In genomic region chr11:86257460-86258076, GRCm38 (mm10) we compare ENCODE assay signal across 8 mouse cellular contexts. TPM values are rescaled to one million over a fixed set of nuclear protein-coding genes. Genes with fewer than 3 reads are reported as not detected.
DNase-seq lines count a peak whose midpoint lies in the region; ATAC-seq and TF ChIP-seq lines count a peak whose summit lies in the region.

Ints2 (minus strand) TSS chr11:86257575.

- H3K4me1 ChIP-seq in heart, embryonic 12.5 days (replicated peaks): peaks cover 9% of the 10 kb centered on the region
- H3K4me1 ChIP-seq in kidney, postnatal 0 days (replicated peaks; ENCODE audit: insufficient read depth, low read length): no peaks in the 10 kb centered on the region
- peaks cover 9% of the 10 kb centered on the region for H3K4me1 ChIP-seq in liver, embryonic 11.5 days (replicated peaks; ENCODE audit: control insufficient read depth, insufficient read depth, low read length)
- H3K4me1 ChIP-seq in stomach, embryonic 14.5 days (ENCODE audit: control insufficient read depth, insufficient read depth, low read length): peaks cover 4% of the 10 kb centered on the region; the same call in 1 of the 2 replicates

- ATAC-seq in erythroid progenitor cell, adult 5-6 weeks (replicated peaks; ENCODE audit: low FRiP score, poor library complexity, severe bottlenecking): peak; percentile 96
- peak; percentile 90 for ATAC-seq in heart, embryonic 12.5 days (ENCODE audit: insufficient number of reproducible peaks, low FRiP score)
- ATAC-seq in kidney, postnatal 0 days (replicated peaks; ENCODE audit: low FRiP score, low read depth): peak; percentile 91
- ATAC-seq in liver, embryonic 11.5 days (replicated peaks; ENCODE audit: low FRiP score): peak; percentile 87
- ATAC-seq in stomach, embryonic 14.5 days (ENCODE audit: insufficient number of reproducible peaks, insufficient read depth, low FRiP score, low read depth): peak; percentile 93

- WGBS in heart, embryonic 12.5 days: 7% methylated on average over 32 of the region's 32 CpGs
- WGBS in kidney, postnatal 0 days: 6% methylated on average over 32 of the region's 32 CpGs
- WGBS in liver, embryonic 11.5 days: 5% methylated on average over 32 of the region's 32 CpGs
- 7% methylated on average over 32 of the region's 32 CpGs for WGBS in stomach, embryonic 14.5 days

- H3K27ac ChIP-seq in heart, embryonic 12.5 days (ENCODE audit: poor library complexity, severe bottlenecking): peak within 1 kb of the TSS; percentile 75
- peak within 1 kb of the TSS; percentile 75 for H3K27ac ChIP-seq in kidney, postnatal 0 days
- peak within 1 kb of the TSS; percentile 59; the same call in 1 of the 2 replicates for H3K27ac ChIP-seq in liver, embryonic 11.5 days (ENCODE audit: low read depth, low read length)
- peak within 1 kb of the TSS; percentile 52 for H3K27ac ChIP-seq in stomach, embryonic 14.5 days (ENCODE audit: low read length)

- peak within 1 kb of the TSS; percentile 80 for H3K4me2 ChIP-seq in heart, embryonic 12.5 days
- peak within 1 kb of the TSS; percentile 74 for H3K4me2 ChIP-seq in kidney, postnatal 0 days (ENCODE audit: low read length)
- peak within 1 kb of the TSS; percentile 63 for H3K4me2 ChIP-seq in liver, embryonic 11.5 days
- peak within 1 kb of the TSS; percentile 81 for H3K4me2 ChIP-seq in stomach, embryonic 14.5 days (replicated peaks; ENCODE audit: low read depth, low read length)

- H3K36me3 ChIP-seq in heart, embryonic 12.5 days: peaks cover 8% of the 10 kb centered on the region
- H3K36me3 ChIP-seq in kidney, postnatal 0 days (ENCODE audit: insufficient read depth, low read length): no peaks in the 10 kb centered on the region
- no peaks in the 10 kb centered on the region; the same call in 1 of the 2 replicates for H3K36me3 ChIP-seq in liver, embryonic 11.5 days (ENCODE audit: control insufficient read depth, insufficient read depth, low read length)
- peaks cover 7% of the 10 kb centered on the region; the same call in 1 of the 2 replicates for H3K36me3 ChIP-seq in stomach, embryonic 14.5 days (ENCODE audit: control insufficient read depth, insufficient read depth, low read length)

- H3K27me3 ChIP-seq in heart, embryonic 12.5 days (replicated peaks): no peaks in the 10 kb centered on the region
- no peaks in the 10 kb centered on the region for H3K27me3 ChIP-seq in kidney, postnatal 0 days (ENCODE audit: insufficient read depth, low read length)
- no peaks in the 10 kb centered on the region for H3K27me3 ChIP-seq in liver, embryonic 11.5 days (replicated peaks; ENCODE audit: control insufficient read depth, insufficient read depth, low read length)
- H3K27me3 ChIP-seq in stomach, embryonic 14.5 days (ENCODE audit: control insufficient read depth, insufficient read depth, low read length): no peaks in the 10 kb centered on the region

- TF ChIP-seq CTCF in kidney, postnatal 0 days (IDR thresholded peaks at IDR 0.05; ENCODE audit: low read depth): no peak

- H3K9me3 ChIP-seq in heart, embryonic 12.5 days (replicated peaks): no peaks in the 10 kb centered on the region
- no peaks in the 10 kb centered on the region for H3K9me3 ChIP-seq in kidney, postnatal 0 days (replicated peaks; ENCODE audit: low read length)
- H3K9me3 ChIP-seq in liver, embryonic 11.5 days (ENCODE audit: control insufficient read depth, low read length): no peaks in the 10 kb centered on the region
- no peaks in the 10 kb centered on the region for H3K9me3 ChIP-seq in stomach, embryonic 14.5 days (ENCODE audit: control insufficient read depth, low read depth, low read length)

- peak within 1 kb of the TSS; percentile 95 for H3K9ac ChIP-seq in heart, embryonic 12.5 days
- H3K9ac ChIP-seq in kidney, postnatal 0 days (ENCODE audit: low read depth, low read length): peak within 1 kb of the TSS; percentile 89
- peak within 1 kb of the TSS; percentile 87 for H3K9ac ChIP-seq in liver, embryonic 11.5 days (ENCODE audit: low read depth, low read length)
- H3K9ac ChIP-seq in stomach, embryonic 14.5 days (replicated peaks; ENCODE audit: low read depth, low read length): peak within 1 kb of the TSS; percentile 80

- peak; percentile 94 for DNase-seq in CD4-positive helper T cell, adult 2 months (ENCODE audit: low read depth, low spot score)
- DNase-seq in brain, embryonic 18.5 days (ENCODE audit: low read depth, low spot score): peak; percentile 88
- peak; percentile 97 for DNase-seq in kidney, postnatal 0 days (ENCODE audit: low spot score)
- peak; percentile 88 for DNase-seq in liver, embryonic 11.5 days (ENCODE audit: low spot score)
- peak; percentile 94 for DNase-seq in naive thymus-derived CD4-positive, alpha-beta T cell, adult 2 months (ENCODE audit: low read depth)

- peak within 1 kb of the TSS; percentile 84 for H3K4me3 ChIP-seq in heart, embryonic 12.5 days
- H3K4me3 ChIP-seq in kidney, postnatal 0 days (replicated peaks; ENCODE audit: low read depth, low read length): peak within 1 kb of the TSS; percentile 68
- H3K4me3 ChIP-seq in liver, embryonic 11.5 days (ENCODE audit: low read depth, low read length): peak within 1 kb of the TSS; percentile 71
- H3K4me3 ChIP-seq in stomach, embryonic 14.5 days (ENCODE audit: low read depth, low read length): peak within 1 kb of the TSS; percentile 67

RNA-seq across cellular contexts. Expression of gene Ints2, which starts in this region (rescaled TPM):
- 5.4 and 6.3 TPM in 2 replicates for total RNA-seq in erythroid progenitor cell, adult 5-6 weeks (2015; ENCODE audit: low replicate concordance)
- 16.2 and 19.4 TPM in 2 replicates for total RNA-seq in erythroid progenitor cell, adult 5-6 weeks (2017; ENCODE audit: low replicate concordance)
- polyA plus RNA-seq in heart, embryonic 12.5 days (2016; fragmentation: Nextera tagmentation; extraction: Ambion mirVana): 20.3 and 21.2 TPM in 2 replicates
- 16.9 and 19.3 TPM in 2 replicates for polyA plus RNA-seq in kidney, postnatal 0 days (2015; fragmentation: Nextera tagmentation; extraction: Ambion mirVana)
- 37.5 and 39.9 TPM in 2 replicates for polyA plus RNA-seq in liver, embryonic 11.5 days (2014; fragmentation: Nextera tagmentation; extraction: Ambion mirVana)
- 26.3 and 31.0 TPM in 2 replicates for polyA plus RNA-seq in stomach, embryonic 14.5 days (2014; fragmentation: Nextera tagmentation; extraction: Ambion mirVana)

Comparison
In these comparisons a context has a peak if more than half of its experiments do, and no peak if none do; other contexts are left out.
1. Peak in every context shown above with its lines: DNase-seq, ATAC-seq, H3K4me3 ChIP-seq and H3K27ac ChIP-seq.